Mouse (Mus musculus) intestine, embryonic 15.5 days (tissue): ENCODE data around the gene Gpr132. TPM values are rescaled to one million over a fixed set of nuclear protein-coding genes. Genes with fewer than 3 reads are reported as not detected.
A peak's percentile ranks its signal among the peaks of the same experiment; 100 is the strongest.
"Not testable (repeated sequence)": the region's sequence is repeated elsewhere in the genome, so short reads cannot be mapped to it uniquely, and the experiment has no call there.

Experiments used
- ATAC-seq: fragments of 200-750 bp; cut with Nextera tagmentation; 2 replicates; pipeline ENCODE4 v1.8.0; 2017; ENCODE audit warnings: moderate TSS enrichment, moderate library complexity
- H3K27ac ChIP-seq: fragments of 300-500 bp; sonication (generic); 2 replicates; pipeline ENCODE4 v1.5.1; 2015; ENCODE audit warnings: mild to moderate bottlenecking, inconsistent platforms
- H3K27me3 ChIP-seq: fragments of 300-500 bp; sonication (generic); replicated peaks from 2 replicates; pipeline ENCODE4 v1.6.1; 2015; ENCODE audit warnings: inconsistent platforms
- H3K36me3 ChIP-seq: fragments of 300-500 bp; sonication (generic); 2 replicates; pipeline ENCODE4 v1.6.1; 2015; ENCODE audit warnings: inconsistent platforms
- H3K4me1 ChIP-seq: fragments of 300-500 bp; sonication (generic); replicated peaks from 2 replicates; pipeline ENCODE4 v1.6.1; 2015; ENCODE audit warnings: inconsistent platforms
- H3K4me2 ChIP-seq: fragments of 300-500 bp; sonication (generic); replicated peaks from 2 replicates; pipeline ENCODE4 v1.6.1; 2015; ENCODE audit warnings: mild to moderate bottlenecking, inconsistent platforms
- H3K4me3 ChIP-seq: fragments of 300-500 bp; sonication (generic); replicated peaks from 2 replicates; pipeline ENCODE4 v1.5.1; 2015; ENCODE audit warnings: inconsistent platforms
- H3K9ac ChIP-seq: fragments of 300-500 bp; sonication (generic); 2 replicates; pipeline ENCODE4 v1.6.1; 2015; ENCODE audit warnings: inconsistent platforms
- H3K9me3 ChIP-seq: fragments of 300-500 bp; sonication (generic); 2 replicates; pipeline ENCODE4 v1.6.1; 2016; ENCODE audit warnings: inconsistent platforms
- WGBS: fragments of 180-500 bp; shearing (Covaris S2); methylation state at CpG from one replicate; pipeline ENCODE4 v1.1.7; 2015; 5-methylcytosine and 5-hydroxymethylcytosine counted together
- polyA plus RNA-seq: library from polyadenylated mRNA; unstranded; fragments of >200 nt; fragmentation: Nextera tagmentation; extraction: Ambion mirVana; gene quantifications from 2 replicates; pipeline ENCODE4 v1.2.1, GENCODE M21; 2015

The Gpr132 gene
- polyA plus RNA-seq, 1 experiment from 2014 or later, result 0.24 TPM

GRCm38 (mm10) chr12:112822676-112823075 lies 45.4 kb downstream of the Gpr132 start:
- Histone ChIP-seq H3K27ac (no peak overlapping the region), H3K4me2 (no peak overlapping the region), H3K4me1 (peaks cover 53% of the 10 kb centered on the region), H3K36me3 (peaks cover 42% of the 10 kb centered on the region), H3K9ac (no peak overlapping the region), H3K4me3 (no peak overlapping the region), H3K27me3 (no peaks in the 10 kb centered on the region), H3K9me3 (no peaks in the 10 kb centered on the region)
- ATAC-seq, result peak; percentile 42; the same call in 1 of the 2 replicates
- 65% methylated on average over 2 of the region's 2 CpGs for WGBS

GRCm38 (mm10) chr12:112821974-112822373 lies 46.1 kb downstream of the Gpr132 start:
- Histone ChIP-seq H3K27me3 (no peaks in the 10 kb centered on the region), H3K9me3 (no peaks in the 10 kb centered on the region), H3K36me3 (peaks cover 36% of the 10 kb centered on the region), H3K4me1 (peaks cover 46% of the 10 kb centered on the region), H3K4me3 (no peak overlapping the region), H3K27ac (no peak overlapping the region), H3K4me2 (no peak overlapping the region), H3K9ac (no peak overlapping the region)
- 77% methylated on average over 4 of the region's 4 CpGs for WGBS
- no peak for ATAC-seq

- whole genome bisulfite sequencing, result 56% methylated on average over 1 of the region's 1 CpGs
These were observed 46.8 kb downstream of the Gpr132 start for GRCm38 (mm10) chr12:112821216-112821615.

GRCm38 (mm10) chr12:112820401-112820999 lies 47.5 kb downstream of the Gpr132 start:
- H3K9me3 ChIP-seq, result no peaks in the 10 kb centered on the region
- no peaks in the 10 kb centered on the region for H3K27me3 ChIP-seq
- ATAC-seq, result no peak
- 68% methylated on average over 12 of the region's 12 CpGs for WGBS
- H3K4me2 ChIP-seq, result no peak overlapping the region
- H3K27ac ChIP-seq, result no peak overlapping the region
- no peak overlapping the region for H3K9ac ChIP-seq
- H3K4me3 ChIP-seq, result no peak overlapping the region
- H3K4me1 ChIP-seq, result peaks cover 38% of the 10 kb centered on the region; the same call in 1 of the 2 replicates
- H3K36me3 ChIP-seq, result peaks cover 39% of the 10 kb centered on the region

More at GRCm38 (mm10) chr12:112821216-112821615, 46.8 kb downstream of the Gpr132 start:
- H3K36me3 ChIP-seq, result peaks cover 36% of the 10 kb centered on the region
- no peak overlapping the region for H3K4me3 ChIP-seq
- ATAC-seq, result no peak
- H3K9ac ChIP-seq, result no peak overlapping the region
- H3K27ac ChIP-seq, result no peak overlapping the region
- H3K27me3 ChIP-seq, result no peaks in the 10 kb centered on the region
- peaks cover 38% of the 10 kb centered on the region for H3K4me1 ChIP-seq
- no peak overlapping the region for H3K4me2 ChIP-seq
- no peaks in the 10 kb centered on the region for H3K9me3 ChIP-seq

- H3K4me2 ChIP-seq, result no peak overlapping the region
- 82% methylated on average over 8 of the region's 8 CpGs for WGBS
- H3K9me3 ChIP-seq, result no peaks in the 10 kb centered on the region
- no peak overlapping the region for H3K4me3 ChIP-seq
- H3K9ac ChIP-seq, result no peak overlapping the region
- peaks cover 39% of the 10 kb centered on the region for H3K36me3 ChIP-seq
- no peak overlapping the region for H3K27ac ChIP-seq
- H3K27me3 ChIP-seq, result no peaks in the 10 kb centered on the region
- ATAC-seq, result no peak
- peaks cover 28% of the 10 kb centered on the region; the same call in 1 of the 2 replicates for H3K4me1 ChIP-seq
These were observed 48.9 kb downstream of the Gpr132 start for GRCm38 (mm10) chr12:112819057-112819662.

GRCm38 (mm10) chr12:112816866-112817265 lies 51.2 kb downstream of the Gpr132 start:
- H3K4me2 ChIP-seq, H3K4me3 ChIP-seq, H3K27ac ChIP-seq, ATAC-seq, H3K9ac ChIP-seq, H3K27me3 ChIP-seq, H3K9me3 ChIP-seq: not testable (repeated sequence)
- peaks cover 36% of the 10 kb centered on the region for H3K36me3 ChIP-seq
- H3K4me1 ChIP-seq, result 0 out of 2 replicates have a peak, but pooled peaks cover 16% of the 10 kb centered on the region
- WGBS, result 85% methylated on average over 7 of the region's 7 CpGs

GRCm38 (mm10) chr12:112816294-112816693 lies 51.7 kb downstream of the Gpr132 start:
- Histone ChIP-seq H3K9ac (no peak overlapping the region), H3K4me3 (no peak overlapping the region), H3K9me3 (no peaks in the 10 kb centered on the region), H3K27me3 (no peaks in the 10 kb centered on the region), H3K4me2 (no peak overlapping the region), H3K27ac (no peak overlapping the region), H3K4me1 (0 out of 2 replicates have a peak, but pooled peaks cover 10% of the 10 kb centered on the region), H3K36me3 (peaks cover 32% of the 10 kb centered on the region)
- ATAC-seq, result no peak
- 56% methylated on average over 4 of the region's 4 CpGs for WGBS

- Histone ChIP-seq H3K27ac (no peak overlapping the region), H3K36me3 (peaks cover 24% of the 10 kb centered on the region), H3K4me3 (no peak overlapping the region), H3K9ac (no peak overlapping the region), H3K4me1 (peaks cover 8% of the 10 kb centered on the region; the same call in 1 of the 2 replicates), H3K9me3 (no peaks in the 10 kb centered on the region), H3K4me2 (no peak overlapping the region), H3K27me3 (no peaks in the 10 kb centered on the region)
- ATAC-seq, result no peak
- 74% methylated on average over 14 of the region's 14 CpGs for WGBS
These were observed 53.2 kb downstream of the Gpr132 start for GRCm38 (mm10) chr12:112814682-112815470.

- H3K27ac ChIP-seq, result no peak overlapping the region
- no peaks in the 10 kb centered on the region for H3K27me3 ChIP-seq
- H3K4me2 ChIP-seq, result no peak overlapping the region
- peaks cover 11% of the 10 kb centered on the region for H3K4me1 ChIP-seq
- no peaks in the 10 kb centered on the region for H3K9me3 ChIP-seq
- 92% methylated on average over 7 of the region's 7 CpGs for WGBS
- no peak overlapping the region for H3K4me3 ChIP-seq
- no peak overlapping the region for H3K9ac ChIP-seq
- peaks cover 9% of the 10 kb centered on the region for H3K36me3 ChIP-seq
- no peak for ATAC-seq
These were observed 54.7 kb downstream of the Gpr132 start for GRCm38 (mm10) chr12:112813370-112813769.

GRCm38 (mm10) chr12:112810092-112810885 lies 57.7 kb downstream of the Gpr132 start:
- Histone ChIP-seq H3K4me1 (peaks cover 14% of the 10 kb centered on the region), H3K9me3 (no peaks in the 10 kb centered on the region), H3K36me3 (no peaks in the 10 kb centered on the region), H3K4me3 (no peak overlapping the region), H3K9ac (no peak overlapping the region), H3K27ac (no peak overlapping the region), H3K27me3 (no peaks in the 10 kb centered on the region), H3K4me2 (peak overlapping the region; percentile 94)
- 64% methylated on average over 19 of the region's 19 CpGs for WGBS
- ATAC-seq, result no peak

GRCm38 (mm10) chr12:112809641-112810040 lies 58.4 kb downstream of the Gpr132 start:
- no peak overlapping the region for H3K27ac ChIP-seq
- ATAC-seq, result no peak
- H3K9ac ChIP-seq, result peak overlapping the region; percentile 55; the same call in 1 of the 2 replicates
- H3K9me3 ChIP-seq, result no peaks in the 10 kb centered on the region
- H3K4me2 ChIP-seq, result peak overlapping the region; percentile 94
- peak overlapping the region; percentile 58 for H3K4me3 ChIP-seq
- H3K27me3 ChIP-seq, result no peaks in the 10 kb centered on the region
- 15% methylated on average over 8 of the region's 8 CpGs for WGBS
- no peaks in the 10 kb centered on the region for H3K36me3 ChIP-seq
- peaks cover 14% of the 10 kb centered on the region for H3K4me1 ChIP-seq
